ENCODE assay signal across 8 mouse cellular contexts in genomic region chr14:54253741-54254291, GRCm38 (mm10). TPM values are rescaled to one million over a fixed set of nuclear protein-coding genes. Genes with fewer than 3 reads are reported as not detected.
DNase-seq lines count a peak whose midpoint lies in the region; ATAC-seq and TF ChIP-seq lines count a peak whose summit lies in the region.

Gene Dad1 (minus strand): TSS chr14:54254104.
Gene Abhd4 (plus strand): TSS chr14:54254188.

- TF ChIP-seq EP300 in heart, postnatal 0 days (IDR thresholded peaks at IDR 0.05; ENCODE audit: low read depth), result no peak; the same call in 1 of the 2 replicates

- peak within 1 kb of the TSS; percentile 98 for H3K4me3 ChIP-seq in E14TG2a.4 (replicated peaks; ENCODE audit: low read length)
- H3K4me3 ChIP-seq in forebrain, embryonic 12.5 days (replicated peaks), result peak within 1 kb of the TSS; percentile 79
- H3K4me3 ChIP-seq in heart, postnatal 0 days (ENCODE audit: low read depth, low read length), result peak within 1 kb of the TSS; percentile 82
- H3K4me3 ChIP-seq in liver, embryonic 16.5 days (ENCODE audit: low read depth, low read length), result peak within 1 kb of the TSS; percentile 80
- H3K4me3 ChIP-seq in neural tube, embryonic 13.5 days, result peak within 1 kb of the TSS; percentile 77
- peak within 1 kb of the TSS; percentile 82 for H3K4me3 ChIP-seq in testis, adult 2 months (ENCODE audit: control insufficient read depth, low read depth, low read length)

- under 1% methylated on average over 39 of the region's 39 CpGs for WGBS in forebrain, embryonic 12.5 days
- under 1% methylated on average over 39 of the region's 39 CpGs for WGBS in heart, postnatal 0 days
- WGBS in liver, embryonic 16.5 days (ENCODE audit: insufficient replicate concordance), result under 1% methylated on average over 39 of the region's 39 CpGs
- under 1% methylated on average over 39 of the region's 39 CpGs for WGBS in neural tube, embryonic 13.5 days

- no peak for TF ChIP-seq CTCF in E14TG2a.4 (conservative IDR thresholded peaks at IDR 0.05; ENCODE audit: low read length)
- TF ChIP-seq CTCF in heart, postnatal 0 days (IDR thresholded peaks at IDR 0.05; ENCODE audit: low read depth), result no peak
- no peak for TF ChIP-seq CTCF in testis, adult 2 months (IDR thresholded peaks at IDR 0.05; ENCODE audit: control insufficient read depth, insufficient read depth, insufficient replicate concordance, low read depth, low read length)

- peak within 1 kb of the TSS; percentile 82 for H3K4me2 ChIP-seq in forebrain, embryonic 12.5 days
- peak within 1 kb of the TSS; percentile 81 for H3K4me2 ChIP-seq in heart, postnatal 0 days (ENCODE audit: low read depth, low read length)
- peak within 1 kb of the TSS; percentile 75 for H3K4me2 ChIP-seq in liver, embryonic 16.5 days (ENCODE audit: low read depth, low read length)
- H3K4me2 ChIP-seq in neural tube, embryonic 13.5 days, result peak within 1 kb of the TSS; percentile 74

- ATAC-seq in forebrain, embryonic 12.5 days (ENCODE audit: low FRiP score), result peak; percentile 99
- peak; percentile 99 for ATAC-seq in heart, postnatal 0 days (ENCODE audit: insufficient read depth, low read depth)
- ATAC-seq in liver, embryonic 16.5 days (ENCODE audit: low read depth), result peak; percentile 99
- peak; percentile 99 for ATAC-seq in neural tube, embryonic 13.5 days (ENCODE audit: low read depth)

- H3K4me1 ChIP-seq in E14TG2a.4 (replicated peaks; ENCODE audit: low read depth, low read length), result peaks cover 48% of the 10 kb centered on the region
- H3K4me1 ChIP-seq in forebrain, embryonic 12.5 days, result peaks cover 35% of the 10 kb centered on the region
- H3K4me1 ChIP-seq in heart, postnatal 0 days (ENCODE audit: control insufficient read depth, insufficient read depth), result peaks cover 26% of the 10 kb centered on the region
- peaks cover 47% of the 10 kb centered on the region for H3K4me1 ChIP-seq in liver, embryonic 16.5 days (ENCODE audit: control insufficient read depth, low read depth, low read length)
- peaks cover 58% of the 10 kb centered on the region for H3K4me1 ChIP-seq in neural tube, embryonic 13.5 days (replicated peaks)
- peaks cover 4% of the 10 kb centered on the region for H3K4me1 ChIP-seq in testis, adult 2 months (ENCODE audit: control insufficient read depth, insufficient read depth, low read length)

- no peaks in the 10 kb centered on the region for H3K27me3 ChIP-seq in E14TG2a.4 (ENCODE audit: insufficient read depth, low read length)
- no peaks in the 10 kb centered on the region for H3K27me3 ChIP-seq in forebrain, embryonic 12.5 days
- no peaks in the 10 kb centered on the region for H3K27me3 ChIP-seq in heart, postnatal 0 days (ENCODE audit: control insufficient read depth, insufficient read depth, low read length)
- no peaks in the 10 kb centered on the region for H3K27me3 ChIP-seq in liver, embryonic 16.5 days (ENCODE audit: control insufficient read depth, insufficient read depth, low read depth, low read length)
- H3K27me3 ChIP-seq in neural tube, embryonic 13.5 days, result no peaks in the 10 kb centered on the region
- no peaks in the 10 kb centered on the region for H3K27me3 ChIP-seq in testis, adult 2 months (ENCODE audit: control insufficient read depth, insufficient read depth, low read length)

- peak; percentile 99 for TF ChIP-seq POLR2A in testis, adult 2 months (IDR thresholded peaks at IDR 0.05; ENCODE audit: control insufficient read depth, low read depth, low read length)

- H3K36me3 ChIP-seq in E14TG2a.4 (ENCODE audit: insufficient read depth, low read length), result peaks cover 32% of the 10 kb centered on the region
- peaks cover 10% of the 10 kb centered on the region; the same call in 1 of the 2 replicates for H3K36me3 ChIP-seq in forebrain, embryonic 12.5 days (replicated peaks)
- H3K36me3 ChIP-seq in heart, postnatal 0 days (replicated peaks; ENCODE audit: control insufficient read depth, insufficient read depth, low read length), result no peaks in the 10 kb centered on the region
- no peaks in the 10 kb centered on the region for H3K36me3 ChIP-seq in liver, embryonic 16.5 days (ENCODE audit: control insufficient read depth, insufficient read depth)
- peaks cover under 1% of the 10 kb centered on the region; the same call in 1 of the 2 replicates for H3K36me3 ChIP-seq in neural tube, embryonic 13.5 days
- H3K36me3 ChIP-seq in testis, adult 2 months (ENCODE audit: control insufficient read depth, insufficient read depth, low read length), result no peaks in the 10 kb centered on the region

- H3K27ac ChIP-seq in forebrain, embryonic 12.5 days, result peak within 1 kb of the TSS; percentile 84
- peak within 1 kb of the TSS; percentile 92 for H3K27ac ChIP-seq in heart, postnatal 0 days (ENCODE audit: low read depth)
- H3K27ac ChIP-seq in liver, embryonic 16.5 days (ENCODE audit: low read length), result peak within 1 kb of the TSS; percentile 96
- peak within 1 kb of the TSS; percentile 80 for H3K27ac ChIP-seq in neural tube, embryonic 13.5 days (replicated peaks)
- H3K27ac ChIP-seq in testis, adult 2 months (ENCODE audit: control insufficient read depth, insufficient read depth, low read depth, low read length), result peak within 1 kb of the TSS; percentile 66

- peak; percentile 95 for DNase-seq in c-Kit-positive CD71-positive TER-119-positive erythroid progenitor cells, embryonic 14.5 days (ENCODE audit: low spot score)
- DNase-seq in heart, postnatal 0 days (ENCODE audit: low spot score), result peak; percentile 99
- peak; percentile 98 to 99 for DNase-seq in kidney, postnatal 4 days

- peak within 1 kb of the TSS; percentile 75 for H3K9ac ChIP-seq in forebrain, embryonic 12.5 days
- H3K9ac ChIP-seq in heart, postnatal 0 days (replicated peaks; ENCODE audit: low read depth, low read length), result peak within 1 kb of the TSS; percentile 75
- H3K9ac ChIP-seq in liver, embryonic 16.5 days (ENCODE audit: low read depth, low read length), result peak within 1 kb of the TSS; percentile 83
- peak within 1 kb of the TSS; percentile 82 for H3K9ac ChIP-seq in neural tube, embryonic 13.5 days

- H3K9me3 ChIP-seq in E14TG2a.4 (ENCODE audit: low read length), result no peaks in the 10 kb centered on the region
- H3K9me3 ChIP-seq in forebrain, embryonic 12.5 days, result no peaks in the 10 kb centered on the region
- no peaks in the 10 kb centered on the region for H3K9me3 ChIP-seq in heart, postnatal 0 days (replicated peaks; ENCODE audit: control insufficient read depth, low read length)
- no peaks in the 10 kb centered on the region for H3K9me3 ChIP-seq in liver, embryonic 16.5 days (replicated peaks; ENCODE audit: control insufficient read depth, low read length)
- no peaks in the 10 kb centered on the region for H3K9me3 ChIP-seq in neural tube, embryonic 13.5 days

RNA-seq across cellular contexts. Expression of gene Dad1, which starts in this region (rescaled TPM):
- 234 and 241 TPM in 2 replicates for polyA plus RNA-seq in forebrain, embryonic 12.5 days (2016; fragmentation: Nextera tagmentation; extraction: Ambion mirVana)
- 267 and 313 TPM in 2 replicates for total RNA-seq in heart, postnatal 0 days (2014; rRNA removed; ENCODE audit: low replicate concordance)
- polyA plus RNA-seq in heart, postnatal 0 days (2015; fragmentation: Nextera tagmentation; extraction: Ambion mirVana), result 389 and 395 TPM in 2 replicates
- polyA plus RNA-seq in liver, embryonic 16.5 days (2015; fragmentation: Nextera tagmentation; extraction: Ambion mirVana), result 205 and 226 TPM in 2 replicates
- 416 and 437 TPM in 2 replicates for polyA plus RNA-seq in neural tube, embryonic 13.5 days (2015; fragmentation: Nextera tagmentation; extraction: Ambion mirVana)
- polyA plus RNA-seq in testis, adult 2 months (2012; rRNA removed), result 625 and 632 TPM in 2 replicates

RNA-seq across cellular contexts. Expression of gene Abhd4, which starts in this region (rescaled TPM):
- polyA plus RNA-seq in forebrain, embryonic 12.5 days (2016; fragmentation: Nextera tagmentation; extraction: Ambion mirVana), result 46.3 and 48.5 TPM in 2 replicates
- total RNA-seq in heart, postnatal 0 days (2014; rRNA removed; ENCODE audit: low replicate concordance), result 192 and 229 TPM in 2 replicates
- 99.9 and 103 TPM in 2 replicates for polyA plus RNA-seq in heart, postnatal 0 days (2015; fragmentation: Nextera tagmentation; extraction: Ambion mirVana)
- polyA plus RNA-seq in liver, embryonic 16.5 days (2015; fragmentation: Nextera tagmentation; extraction: Ambion mirVana), result 22.6 and 23.0 TPM in 2 replicates
- polyA plus RNA-seq in neural tube, embryonic 13.5 days (2015; fragmentation: Nextera tagmentation; extraction: Ambion mirVana), result 60.4 and 72.4 TPM in 2 replicates
- polyA plus RNA-seq in testis, adult 2 months (2012; rRNA removed), result 212 and 237 TPM in 2 replicates

Comparison
In these comparisons a context has a peak if more than half of its experiments do, and no peak if none do; other contexts are left out.
1. Peak in every context shown above with its lines: DNase-seq, ATAC-seq, H3K4me3 ChIP-seq and H3K27ac ChIP-seq.